Mouse (Mus musculus): ENCODE results near the gene Dtnb.

Gene Dtnb

GRCm38 (mm10) chr12:3780931-3781471 lies 208.8 kb downstream of the Dtnb start:
- TF ChIP-seq CTCF (conservative IDR thresholded peaks at IDR 0.05; ENCODE audit: low read length) (no peak), POU5F1 (IDR thresholded peaks at IDR 0.05; ENCODE audit: borderline replicate concordance, low read length) (no peak), NANOG (IDR thresholded peaks at IDR 0.05; ENCODE audit: borderline replicate concordance, low read length) (no peak)
- H3K4me1 ChIP-seq (replicated peaks; ENCODE audit: low read depth, low read length) = peaks cover 86% of the 10 kb centered on the region
- H3K9me3 ChIP-seq (ENCODE audit: low read length) = no peaks in the 10 kb centered on the region
- peak overlapping the region; percentile 43 for H3K4me3 ChIP-seq (replicated peaks; ENCODE audit: low read length)
- peaks cover 13% of the 10 kb centered on the region for H3K36me3 ChIP-seq (ENCODE audit: insufficient read depth, low read length)
- no peaks in the 10 kb centered on the region for H3K27me3 ChIP-seq (ENCODE audit: insufficient read depth, low read length)

GRCm38 (mm10) chr12:3781482-3781881 lies 209.3 kb downstream of the Dtnb start:
- peaks cover 81% of the 10 kb centered on the region for H3K4me1 ChIP-seq (replicated peaks; ENCODE audit: low read depth, low read length)
- TF ChIP-seq NANOG (IDR thresholded peaks at IDR 0.05; ENCODE audit: borderline replicate concordance, low read length) (no peak), CTCF (conservative IDR thresholded peaks at IDR 0.05; ENCODE audit: low read length) (peak; percentile 91)
- peaks cover 8% of the 10 kb centered on the region for H3K36me3 ChIP-seq (ENCODE audit: insufficient read depth, low read length)
- peak overlapping the region; percentile 43 for H3K4me3 ChIP-seq (replicated peaks; ENCODE audit: low read length)
- H3K9me3 ChIP-seq (ENCODE audit: low read length) = no peaks in the 10 kb centered on the region
- no peaks in the 10 kb centered on the region for H3K27me3 ChIP-seq (ENCODE audit: insufficient read depth, low read length)

- Histone ChIP-seq H3K4me3 (replicated peaks; ENCODE audit: low read length) (no peak overlapping the region), H3K9me3 (ENCODE audit: low read length) (no peaks in the 10 kb centered on the region), H3K27me3 (ENCODE audit: insufficient read depth, low read length) (peaks cover 11% of the 10 kb centered on the region; the same call in 1 of the 2 replicates), H3K36me3 (ENCODE audit: insufficient read depth, low read length) (peaks cover 7% of the 10 kb centered on the region; the same call in 1 of the 2 replicates), H3K4me1 (replicated peaks; ENCODE audit: low read depth, low read length) (peaks cover 65% of the 10 kb centered on the region)
- TF ChIP-seq POU5F1 (IDR thresholded peaks at IDR 0.05; ENCODE audit: borderline replicate concordance, low read length) = no peak
- TF ChIP-seq CTCF (conservative IDR thresholded peaks at IDR 0.05; ENCODE audit: low read length) = no peak
- TF ChIP-seq NANOG (IDR thresholded peaks at IDR 0.05; ENCODE audit: borderline replicate concordance, low read length) = no peak
These were observed 211.1 kb downstream of the Dtnb start for GRCm38 (mm10) chr12:3783196-3783825.

GRCm38 (mm10) chr12:3784258-3784657 lies 212.1 kb downstream of the Dtnb start:
- no peak for TF ChIP-seq POU5F1 (IDR thresholded peaks at IDR 0.05; ENCODE audit: borderline replicate concordance, low read length)
- TF ChIP-seq NANOG (IDR thresholded peaks at IDR 0.05; ENCODE audit: borderline replicate concordance, low read length) = no peak
- TF ChIP-seq CTCF (conservative IDR thresholded peaks at IDR 0.05; ENCODE audit: low read length) = no peak
- Histone ChIP-seq H3K36me3 (ENCODE audit: insufficient read depth, low read length) (peaks cover 5% of the 10 kb centered on the region; the same call in 1 of the 2 replicates), H3K4me1 (replicated peaks; ENCODE audit: low read depth, low read length) (peaks cover 56% of the 10 kb centered on the region)

DNA sequence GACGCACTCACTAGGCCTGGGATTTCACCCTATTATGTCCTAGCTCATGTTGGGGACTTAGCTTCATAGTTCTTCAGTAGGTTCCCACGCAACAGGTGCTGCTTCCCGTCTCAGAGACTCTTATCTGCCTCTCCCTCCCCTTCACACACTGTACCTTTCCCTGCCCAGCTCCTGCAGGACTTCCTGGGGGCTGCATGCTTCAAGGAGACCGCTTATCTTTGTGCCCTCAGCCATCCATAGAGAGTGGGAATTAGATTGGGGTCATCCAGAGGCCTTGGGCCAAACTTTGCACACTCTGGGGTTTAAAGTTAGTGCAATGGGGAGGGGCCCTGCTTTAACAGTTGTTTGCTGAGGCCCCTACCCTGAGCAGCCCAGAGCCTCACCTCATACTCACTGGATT lies 212.5 kb downstream of the Dtnb start:
- peaks cover 55% of the 10 kb centered on the region for H3K4me1 ChIP-seq (replicated peaks; ENCODE audit: low read depth, low read length)
- peaks cover under 1% of the 10 kb centered on the region; the same call in 1 of the 2 replicates for H3K36me3 ChIP-seq (ENCODE audit: insufficient read depth, low read length)
- TF ChIP-seq NANOG (IDR thresholded peaks at IDR 0.05; ENCODE audit: borderline replicate concordance, low read length) (no peak), POU5F1 (IDR thresholded peaks at IDR 0.05; ENCODE audit: borderline replicate concordance, low read length) (no peak), CTCF (conservative IDR thresholded peaks at IDR 0.05; ENCODE audit: low read length) (no peak)
- no peak overlapping the region for H3K4me3 ChIP-seq (replicated peaks; ENCODE audit: low read length)
- no peaks in the 10 kb centered on the region for H3K9me3 ChIP-seq (ENCODE audit: low read length)
- peaks cover 16% of the 10 kb centered on the region for H3K27me3 ChIP-seq (ENCODE audit: insufficient read depth, low read length)

More at GRCm38 (mm10) chr12:3784258-3784657, 212.1 kb downstream of the Dtnb start:
- no peak overlapping the region for H3K4me3 ChIP-seq (replicated peaks; ENCODE audit: low read length)
- no peaks in the 10 kb centered on the region for H3K9me3 ChIP-seq (ENCODE audit: low read length)
- H3K27me3 ChIP-seq (ENCODE audit: insufficient read depth, low read length) = peaks cover 13% of the 10 kb centered on the region; the same call in 1 of the 2 replicates

- H3K9me3 ChIP-seq (ENCODE audit: low read length) = no peaks in the 10 kb centered on the region
- TF ChIP-seq CTCF (conservative IDR thresholded peaks at IDR 0.05; ENCODE audit: low read length) (no peak), POU5F1 (IDR thresholded peaks at IDR 0.05; ENCODE audit: borderline replicate concordance, low read length) (no peak), NANOG (IDR thresholded peaks at IDR 0.05; ENCODE audit: borderline replicate concordance, low read length) (no peak)
- H3K27me3 ChIP-seq (ENCODE audit: insufficient read depth, low read length) = peaks cover 19% of the 10 kb centered on the region
- H3K4me1 ChIP-seq (replicated peaks; ENCODE audit: low read depth, low read length) = peaks cover 43% of the 10 kb centered on the region
- no peak overlapping the region for H3K4me3 ChIP-seq (replicated peaks; ENCODE audit: low read length)
- no peaks in the 10 kb centered on the region; the same call in 1 of the 2 replicates for H3K36me3 ChIP-seq (ENCODE audit: insufficient read depth, low read length)
These were observed 214.9 kb downstream of the Dtnb start for GRCm38 (mm10) chr12:3787041-3787440.

GRCm38 (mm10) chr12:3787541-3787940 lies 215.4 kb downstream of the Dtnb start:
- Histone ChIP-seq H3K4me1 (replicated peaks; ENCODE audit: low read depth, low read length) (peaks cover 42% of the 10 kb centered on the region), H3K9me3 (ENCODE audit: low read length) (no peaks in the 10 kb centered on the region), H3K36me3 (ENCODE audit: insufficient read depth, low read length) (no peaks in the 10 kb centered on the region; the same call in 1 of the 2 replicates), H3K27me3 (ENCODE audit: insufficient read depth, low read length) (peaks cover 22% of the 10 kb centered on the region), H3K4me3 (replicated peaks; ENCODE audit: low read length) (no peak overlapping the region)
- TF ChIP-seq POU5F1 (IDR thresholded peaks at IDR 0.05; ENCODE audit: borderline replicate concordance, low read length) (no peak), CTCF (conservative IDR thresholded peaks at IDR 0.05; ENCODE audit: low read length) (no peak), NANOG (IDR thresholded peaks at IDR 0.05; ENCODE audit: borderline replicate concordance, low read length) (no peak)

- Histone ChIP-seq H3K36me3 (ENCODE audit: insufficient read depth, low read length) (no peaks in the 10 kb centered on the region), H3K27me3 (ENCODE audit: insufficient read depth, low read length) (peaks cover 32% of the 10 kb centered on the region), H3K4me3 (replicated peaks; ENCODE audit: low read length) (no peak overlapping the region), H3K9me3 (ENCODE audit: low read length) (no peaks in the 10 kb centered on the region), H3K4me1 (replicated peaks; ENCODE audit: low read depth, low read length) (peaks cover 32% of the 10 kb centered on the region)
- TF ChIP-seq CTCF (conservative IDR thresholded peaks at IDR 0.05; ENCODE audit: low read length) (no peak), NANOG (IDR thresholded peaks at IDR 0.05; ENCODE audit: borderline replicate concordance, low read length) (no peak), POU5F1 (IDR thresholded peaks at IDR 0.05; ENCODE audit: borderline replicate concordance, low read length) (no peak)
These were observed 216.4 kb downstream of the Dtnb start for GRCm38 (mm10) chr12:3788421-3789051.
